Mouse (Mus musculus): ENCODE measurements around the gene Stard3.

DNA sequence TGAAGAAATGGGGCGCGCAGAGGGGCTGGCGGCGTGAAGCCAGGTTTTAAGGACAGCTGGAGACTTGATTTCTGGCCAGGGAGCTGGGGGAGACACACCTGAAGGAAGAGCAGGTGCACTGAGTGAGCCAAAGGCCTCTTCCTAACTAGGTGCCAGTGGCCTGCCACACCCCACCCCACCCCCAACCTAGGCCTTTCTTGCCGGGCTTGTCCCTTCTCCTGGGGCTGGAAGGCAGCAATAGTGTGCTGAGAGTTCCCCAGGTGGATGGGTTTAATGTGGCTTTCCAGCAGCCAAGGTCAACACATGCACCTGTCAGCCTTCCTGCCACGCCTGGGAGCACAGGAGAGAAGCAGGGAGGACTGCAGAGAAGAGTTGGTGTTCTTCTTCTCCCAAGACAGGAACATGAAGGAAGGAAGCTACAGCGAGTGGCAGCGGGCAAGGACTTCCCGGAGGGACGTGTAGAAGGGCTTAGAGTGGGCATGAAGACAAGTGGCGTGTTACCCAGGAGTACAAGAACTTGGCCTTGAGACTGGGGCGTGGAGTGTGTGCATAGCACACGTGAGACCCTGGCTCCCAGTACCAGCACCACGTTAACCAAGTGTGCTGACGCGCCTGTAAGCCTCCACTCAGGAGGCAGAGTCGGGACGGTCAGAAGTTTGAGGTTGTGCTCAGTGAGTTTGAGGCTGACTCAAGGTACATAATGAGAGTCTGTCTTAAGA is 5.7 kb upstream of the Stard3 start:
- no peak for TF ChIP-seq BHLHE40 (IDR thresholded peaks at IDR 0.05; ENCODE audit: borderline replicate concordance, low read depth, low read length)
- TF ChIP-seq CTCF (IDR thresholded peaks at IDR 0.05 in 2 of 3, conservative IDR thresholded peaks at IDR 0.05 in 1 of 3; ENCODE audit: control insufficient read depth in 1 of 3, insufficient read depth in 1 of 3, low read depth in 2 of 3, low read length in 3 of 3, poor library complexity in 1 of 3, severe bottlenecking in 1 of 3): no peak
- TF ChIP-seq POLR2A (IDR thresholded peaks at IDR 0.05; ENCODE audit: control insufficient read depth in 1 of 2, insufficient read depth in 1 of 2, low read depth in 1 of 2, low read length in 2 of 2, poor library complexity in 1 of 2): no peak
- TF ChIP-seq JUND (IDR thresholded peaks at IDR 0.05; ENCODE audit: low read depth, low read length): no peak
- no peak for TF ChIP-seq MAX (IDR thresholded peaks at IDR 0.05; ENCODE audit: low read length)
- TF ChIP-seq USF1 (IDR thresholded peaks at IDR 0.05; ENCODE audit: low read depth, low read length): no peak
- no peak for TF ChIP-seq TBP (IDR thresholded peaks at IDR 0.05; ENCODE audit: low read depth, low read length)
- no peak for TF ChIP-seq EP300 (IDR thresholded peaks at IDR 0.05; ENCODE audit: low read depth in 1 of 2, low read length in 2 of 2)
- no peak for TF ChIP-seq POLR2AphosphoS2 (IDR thresholded peaks at IDR 0.05; ENCODE audit: low read length)
- TF ChIP-seq TCF12 (IDR thresholded peaks at IDR 0.05; ENCODE audit: low read depth, low read length): no peak
- TF ChIP-seq SIN3A (IDR thresholded peaks at IDR 0.05; ENCODE audit: low read length): no peak
- no peak for TF ChIP-seq ELF1 (IDR thresholded peaks at IDR 0.05; ENCODE audit: low read depth, low read length)
- TF ChIP-seq MXI1 (IDR thresholded peaks at IDR 0.05; ENCODE audit: low read depth, low read length): no peak
- no peak for TF ChIP-seq CHD2 (IDR thresholded peaks at IDR 0.05; ENCODE audit: low read length)
